Mouse (Mus musculus) ovary, adult 10 weeks (tissue): ENCODE data around the gene Plscr2. TPM values are rescaled to one million over a fixed set of nuclear protein-coding genes. Genes with fewer than 3 reads are reported as not detected.

Experiments used
- polyA plus RNA-seq: library from polyadenylated mRNA; stranded (reverse); fragments of 350-450 nt; fragmentation: Illumina TruSeq; extraction: RNeasy Lipid Tissue Mini Kit (QIAGEN cat#74804); gene quantifications from one replicate; pipeline ENCODE4 v1.2.3, GENCODE M21; 2014

Gene Plscr2
- polyA plus RNA-seq, result 18.1 TPM

GRCm38 (mm10) chr9:92275486-92276207 is at the start of gene Plscr2:
Plscr2 (plus strand) TSS chr9:92275602.

GRCm38 (mm10) chr9:92249447-92249852 is 26.0 kb upstream of the Plscr2 start, which contains the start of gene Plscr1:
Plscr1 (plus strand) TSS chr9:92249750.

GRCm38 (mm10) chr9:92309077-92309476 is 33.7 kb downstream of the Plscr2 start, which contains the start of gene 1700057G04Rik:
1700057G04Rik (plus strand) TSS chr9:92309377.

Other genes with a start within 250 kb of the Plscr2 start
- not detected for gene Plscr5, start 82.7 kb upstream of the Plscr2 start, polyA plus RNA-seq
- gene Plscr1, start 25.9 kb upstream of the Plscr2 start, polyA plus RNA-seq, result 19.0 TPM
- gene 1700057G04Rik, start 33.8 kb downstream of the Plscr2 start, polyA plus RNA-seq, result not detected
- 87.4 TPM for gene Plscr4, start 181.8 kb downstream of the Plscr2 start, polyA plus RNA-seq